Mouse (Mus musculus) neural tube, embryonic 14.5 days (tissue): ENCODE data around the gene Brsk1. TPM values are rescaled to one million over a fixed set of nuclear protein-coding genes. Genes with fewer than 3 reads are reported as not detected.

Experiments
- ATAC-seq: fragments of 200-750 bp; cut with Nextera tagmentation; 2 replicates; pipeline ENCODE4 v1.8.0; 2017; ENCODE audit warnings: low read depth, mild to moderate bottlenecking, moderate TSS enrichment, moderate library complexity
- H3K27ac ChIP-seq: fragments of 300-500 bp; sonication (generic); 2 replicates; pipeline ENCODE4 v1.5.1; 2014; ENCODE audit warnings: low read depth, mild to moderate bottlenecking, control low read depth, low read length, moderate library complexity, mixed read lengths
- H3K27me3 ChIP-seq: fragments of 300-500 bp; sonication (generic); 2 replicates; pipeline ENCODE4 v1.6.1; 2014; ENCODE audit warnings: low read length; ENCODE audit not compliant: control insufficient read depth, insufficient read depth
- H3K36me3 ChIP-seq: fragments of 300-500 bp; sonication (generic); 2 replicates; pipeline ENCODE4 v1.6.1; 2014; ENCODE audit warnings: low read length, mixed read lengths; ENCODE audit not compliant: control insufficient read depth, insufficient read depth
- H3K4me1 ChIP-seq: fragments of 300-500 bp; sonication (generic); 2 replicates; pipeline ENCODE4 v1.6.1; 2014; ENCODE audit warnings: low read length; ENCODE audit not compliant: control insufficient read depth, insufficient read depth
- H3K4me2 ChIP-seq: fragments of 300-500 bp; sonication (generic); 2 replicates; pipeline ENCODE4 v1.6.1; 2014; ENCODE audit warnings: mild to moderate bottlenecking, low read depth, low read length, control low read depth
- H3K4me3 ChIP-seq: fragments of 300-500 bp; sonication (generic); 2 replicates; pipeline ENCODE4 v1.5.1; 2014; ENCODE audit warnings: low read depth, low read length, control low read depth, mixed read lengths
- H3K9ac ChIP-seq: fragments of 300-500 bp; sonication (generic); replicated peaks from 2 replicates; pipeline ENCODE4 v1.6.1; 2014; ENCODE audit warnings: low read depth, mild to moderate bottlenecking, control low read depth, low read length, mixed read lengths
- H3K9me3 ChIP-seq: fragments of 300-500 bp; sonication (generic); 2 replicates; pipeline ENCODE4 v1.6.1; 2016; ENCODE audit warnings: low read length; ENCODE audit not compliant: control insufficient read depth
- WGBS: fragments of 180-500 bp; shearing (Covaris S2); extraction: QIAGEN DNeasy Blood & Tissue Kit; methylation state at CpG from one replicate; pipeline ENCODE4 v1.1.7; 2014; 5-methylcytosine and 5-hydroxymethylcytosine counted together
- polyA plus RNA-seq: library from polyadenylated mRNA; unstranded; fragments of >200 nt; fragmentation: Nextera tagmentation; extraction: Ambion mirVana; gene quantifications from 2 replicates; pipeline ENCODE4 v1.2.1, GENCODE M21; 2014

Brsk1 gene
- polyA plus RNA-seq, 1 experiment from 2014 or later = 12.9 TPM

DNA sequence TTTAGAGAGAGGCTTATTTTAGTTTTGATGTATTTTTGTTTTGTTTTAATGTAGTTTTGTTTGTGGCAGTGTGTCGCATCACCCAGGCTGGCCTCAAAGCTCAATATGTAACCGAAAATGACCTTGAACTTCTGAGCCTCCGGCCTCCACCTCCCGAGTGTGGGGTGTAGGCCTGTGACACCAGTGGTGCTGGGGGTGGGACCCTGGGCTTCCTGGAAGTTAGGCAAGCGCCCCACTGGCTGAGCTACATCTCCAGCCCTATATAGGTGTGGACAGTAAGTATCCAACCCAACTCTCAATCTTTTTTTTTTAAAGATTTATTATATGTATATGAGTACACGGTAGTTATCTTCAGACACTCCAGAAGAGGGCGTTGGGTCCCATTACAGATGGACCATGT, 12.8 kb downstream of the Brsk1 start:
- 98% methylated on average over 7 of the region's 7 CpGs for whole genome bisulfite sequencing
- Histone ChIP-seq H3K9ac (no peak overlapping the region), H3K4me3 (no peak overlapping the region), H3K27me3 (no peaks in the 10 kb centered on the region), H3K4me1 (no peaks in the 10 kb centered on the region), H3K27ac (no peak overlapping the region), H3K36me3 (peaks cover 67% of the 10 kb centered on the region), H3K9me3 (no peaks in the 10 kb centered on the region), H3K4me2 (no peak overlapping the region)
- no peak for ATAC-seq

- Histone ChIP-seq H3K4me3 (no peak overlapping the region), H3K9me3 (no peaks in the 10 kb centered on the region), H3K9ac (no peak overlapping the region), H3K36me3 (peaks cover 59% of the 10 kb centered on the region), H3K4me1 (no peaks in the 10 kb centered on the region), H3K4me2 (no peak overlapping the region), H3K27me3 (no peaks in the 10 kb centered on the region), H3K27ac (no peak overlapping the region)
- WGBS = 35% methylated on average over 18 of the region's 18 CpGs
- no peak for ATAC-seq
Measured at GRCm38 (mm10) chr7:4705098-4705497, 14.7 kb downstream of the Brsk1 start.

DNA sequence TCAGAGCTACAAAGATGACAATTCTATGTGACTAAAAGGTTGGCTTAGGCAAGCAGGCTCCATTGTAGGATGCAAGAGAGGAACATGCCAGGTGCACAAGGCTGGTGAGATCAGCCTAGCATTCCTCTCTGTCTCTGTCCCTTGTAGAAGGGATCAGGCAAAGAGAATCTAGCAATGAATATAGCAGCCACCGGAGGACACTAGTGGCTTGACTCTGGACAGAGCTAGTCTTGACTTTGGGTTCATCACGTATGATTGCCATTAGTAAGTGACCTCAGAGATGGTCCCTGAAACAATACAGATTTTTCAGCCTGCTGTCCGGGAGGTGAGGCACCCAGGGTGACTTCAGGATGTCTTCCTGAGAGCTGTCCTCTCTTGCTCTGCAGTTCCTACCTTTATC, 22.2 kb downstream of the Brsk1 start:
- Histone ChIP-seq H3K4me1 (no peaks in the 10 kb centered on the region), H3K4me3 (no peak overlapping the region), H3K36me3 (peaks cover 70% of the 10 kb centered on the region), H3K9me3 (no peaks in the 10 kb centered on the region), H3K9ac (no peak overlapping the region), H3K27me3 (no peaks in the 10 kb centered on the region), H3K4me2 (no peak overlapping the region), H3K27ac (no peak overlapping the region)
- no peak for ATAC-seq
- WGBS = 90% methylated on average over 3 of the region's 3 CpGs

DNA sequence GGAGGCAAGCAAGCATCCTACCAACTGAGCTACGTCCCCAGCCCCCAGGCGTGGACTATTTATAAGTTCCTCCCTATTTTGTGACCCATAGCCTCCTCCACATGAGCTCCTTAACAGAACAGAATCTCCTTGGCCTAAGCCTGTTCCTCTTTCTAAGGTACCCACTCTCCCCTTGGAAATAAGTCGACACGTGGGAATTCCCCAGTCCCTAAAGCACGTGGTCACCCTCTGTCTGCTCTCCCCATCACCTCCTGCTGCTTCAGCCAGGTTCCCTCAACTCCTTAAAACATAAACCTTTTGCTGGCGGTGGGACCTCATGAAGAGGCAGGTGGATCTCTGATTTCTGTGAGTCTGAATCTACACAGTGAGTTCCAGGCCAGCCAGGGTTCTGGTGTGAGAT, 26.6 kb downstream of the Brsk1 start:
- no peaks in the 10 kb centered on the region for H3K27me3 ChIP-seq
- no peak for ATAC-seq
- H3K4me2 ChIP-seq = no peak overlapping the region
- H3K27ac ChIP-seq = no peak overlapping the region
- no peak overlapping the region for H3K4me3 ChIP-seq
- no peaks in the 10 kb centered on the region for H3K9me3 ChIP-seq
- H3K9ac ChIP-seq = no peak overlapping the region
- peaks cover 42% of the 10 kb centered on the region for H3K36me3 ChIP-seq
- 75% methylated on average over 6 of the region's 6 CpGs for WGBS
- no peaks in the 10 kb centered on the region for H3K4me1 ChIP-seq

GRCm38 (mm10) chr7:4719276-4719675, 28.9 kb downstream of the Brsk1 start:
- Histone ChIP-seq H3K27me3 (no peaks in the 10 kb centered on the region), H3K4me3 (no peak overlapping the region), H3K4me2 (no peak overlapping the region), H3K4me1 (no peaks in the 10 kb centered on the region), H3K36me3 (peaks cover 19% of the 10 kb centered on the region), H3K9me3 (no peaks in the 10 kb centered on the region), H3K27ac (no peak overlapping the region), H3K9ac (no peak overlapping the region)
- ATAC-seq = no peak
- 96% methylated on average over 3 of the region's 3 CpGs for WGBS

DNA sequence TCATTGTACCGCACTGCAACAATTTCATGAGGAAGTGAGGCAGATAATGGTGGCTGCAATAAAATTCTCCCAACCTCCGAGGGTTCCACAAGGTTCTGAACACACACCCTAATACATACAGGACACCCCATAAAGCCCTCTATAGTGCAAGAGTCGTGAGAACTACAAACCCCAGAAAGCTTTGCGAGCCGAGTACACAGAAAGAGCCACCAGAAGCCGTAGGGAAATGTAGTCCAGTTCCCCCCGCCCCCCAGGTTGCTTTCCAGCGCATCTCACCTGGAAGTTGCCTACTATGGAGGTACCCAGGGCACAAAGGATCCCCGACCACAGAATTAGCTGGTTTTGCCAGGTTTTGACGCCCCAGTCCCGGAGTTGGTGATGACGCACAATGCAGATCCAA, 33.1 kb downstream of the Brsk1 start:
- Histone ChIP-seq H3K4me1 (no peaks in the 10 kb centered on the region), H3K27ac (no peak overlapping the region), H3K36me3 (no peaks in the 10 kb centered on the region), H3K4me3 (peak overlapping the region; percentile 1; the same call in 1 of the 2 replicates), H3K9ac (no peak overlapping the region; the same call in 1 of the 2 replicates), H3K4me2 (peak overlapping the region; percentile 28; the same call in 1 of the 2 replicates), H3K27me3 (no peaks in the 10 kb centered on the region), H3K9me3 (no peaks in the 10 kb centered on the region)
- 40% methylated on average over 12 of the region's 12 CpGs for WGBS
- peak; percentile 86; the same call in 1 of the 2 replicates for ATAC-seq

DNA sequence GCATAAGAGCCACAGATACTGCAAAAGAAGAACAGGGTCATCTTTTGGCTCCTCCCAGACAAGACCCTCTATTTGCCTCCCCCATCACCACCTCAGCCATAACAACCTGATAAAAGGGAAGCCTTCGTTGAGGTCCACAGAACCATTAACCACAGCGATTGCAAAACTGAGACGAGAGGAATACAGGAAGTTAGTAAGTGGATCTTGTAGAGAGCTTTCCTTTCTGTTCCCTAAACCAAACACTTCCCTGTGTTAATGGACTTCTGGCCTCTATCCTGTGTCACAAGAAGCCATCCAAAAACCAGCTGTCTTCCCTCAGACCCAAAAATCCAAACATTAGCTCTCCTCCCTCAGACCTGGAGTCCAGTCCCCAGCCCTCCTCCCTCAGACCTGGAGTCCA, 34.0 kb downstream of the Brsk1 start:
- no peak overlapping the region for H3K4me3 ChIP-seq
- H3K27ac ChIP-seq = no peak overlapping the region
- H3K4me2 ChIP-seq = no peak overlapping the region
- no peak for ATAC-seq
- no peak overlapping the region for H3K9ac ChIP-seq
- 76% methylated on average over 3 of the region's 3 CpGs for WGBS
- H3K36me3 ChIP-seq = no peaks in the 10 kb centered on the region
- H3K9me3 ChIP-seq = no peaks in the 10 kb centered on the region
- H3K4me1 ChIP-seq = no peaks in the 10 kb centered on the region
- no peaks in the 10 kb centered on the region for H3K27me3 ChIP-seq

GRCm38 (mm10) chr7:4725169-4725568, 34.8 kb downstream of the Brsk1 start, which contains the start of gene Tmem150b:
TSS of gene Tmem150b (minus strand) at chr7:4725249.
- H3K4me1 ChIP-seq = no peaks in the 10 kb centered on the region
- WGBS = 84% methylated on average over 7 of the region's 7 CpGs
- no peak within 1 kb of the TSS for H3K4me3 ChIP-seq
- H3K27ac ChIP-seq = no peak within 1 kb of the TSS
- H3K4me2 ChIP-seq = no peak within 1 kb of the TSS
- no peak within 1 kb of the TSS for H3K9ac ChIP-seq
- ATAC-seq = no peak
- H3K27me3 ChIP-seq = no peaks in the 10 kb centered on the region
- H3K9me3 ChIP-seq = no peaks in the 10 kb centered on the region
- no peaks in the 10 kb centered on the region for H3K36me3 ChIP-seq

GRCm38 (mm10) chr7:4731090-4731489, 40.7 kb downstream of the Brsk1 start:
- Histone ChIP-seq H3K4me2 (no peak overlapping the region), H3K36me3 (no peaks in the 10 kb centered on the region), H3K9me3 (no peaks in the 10 kb centered on the region), H3K27me3 (no peaks in the 10 kb centered on the region), H3K27ac (no peak overlapping the region), H3K4me3 (no peak overlapping the region), H3K9ac (no peak overlapping the region), H3K4me1 (no peaks in the 10 kb centered on the region)
- 84% methylated on average over 5 of the region's 5 CpGs for WGBS
- ATAC-seq = no peak
